Mouse (Mus musculus) embryonic fibroblast, embryonic 13.5 days (primary cell): Measurements from ENCODE around the gene Il1f6. TPM values are rescaled to one million over a fixed set of nuclear protein-coding genes. Genes with fewer than 3 reads are reported as not detected.

ENCODE experiments used
- H3K27ac ChIP-seq: 2 replicates; pipeline ENCODE4 v1.5.1; 2012; ENCODE audit warnings: low read length, control low read depth, inconsistent platforms; ENCODE audit not compliant: insufficient read depth
- H3K4me1 ChIP-seq: 2 replicates; pipeline ENCODE4 v1.6.1; 2011; ENCODE audit warnings: low read length; ENCODE audit not compliant: control insufficient read depth, insufficient read depth
- H3K4me3 ChIP-seq: 2 replicates; pipeline ENCODE4 v1.5.1; 2011; ENCODE audit warnings: mild to moderate bottlenecking, control low read depth, low read length; ENCODE audit not compliant: insufficient read depth
- CTCF ChIP-seq: IDR thresholded peaks from 2 replicates; pipeline ENCODE4 v1.5.1; 2011; ENCODE audit warnings: mild to moderate bottlenecking, control low read depth, low read length, moderate library complexity, borderline replicate concordance; ENCODE audit not compliant: insufficient read depth
- POLR2A ChIP-seq: IDR thresholded peaks from 2 replicates; pipeline ENCODE4 v1.6.1; 2011; ENCODE audit warnings: low read depth, mild to moderate bottlenecking, control low read depth, low read length, moderate library complexity
- polyA plus RNA-seq: library from polyadenylated mRNA; stranded (reverse); fragments of >200 nt; gene quantifications from 2 replicates; pipeline ENCODE4 v1.2.4, GENCODE M21; 2011; ENCODE audit warnings: low read depth; ENCODE audit not compliant: missing spikeins, insufficient read length

Il1f6 gene
- polyA plus RNA-seq, 1 experiment, result not detected

DNA sequence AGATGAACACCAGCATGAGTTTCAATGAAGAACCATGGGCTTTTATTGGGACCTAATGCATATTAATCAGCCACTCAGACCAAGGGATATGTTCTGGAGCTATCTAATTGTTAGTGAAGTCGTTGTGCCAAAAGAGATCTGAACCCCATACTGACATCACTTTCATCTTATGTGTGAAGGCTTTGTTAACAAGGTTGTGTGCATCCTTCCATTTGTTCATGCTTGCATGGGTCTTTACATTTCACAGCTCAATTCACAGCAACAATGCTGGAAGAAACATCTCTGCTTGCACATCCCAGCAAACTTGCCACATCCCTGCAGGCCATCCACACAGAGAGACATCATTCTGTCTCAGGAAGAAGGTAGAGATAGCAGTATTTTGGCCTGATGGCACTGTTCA is 59.9 kb downstream of the Il1f6 start:
- no peak overlapping the region for H3K27ac ChIP-seq
- TF ChIP-seq CTCF (no peak), POLR2A (no peak)

More for the DNA sequence above, 59.9 kb downstream of the Il1f6 start:
- Histone ChIP-seq H3K4me1 (no peaks in the 10 kb centered on the region), H3K4me3 (no peak overlapping the region)

Other genes starting within 250 kb of the Il1f6 start
- gene Hnmt, start 166.0 kb upstream of the Il1f6 start, polyA plus RNA-seq, result 0.54 and 0.60 TPM in 2 replicates
- not detected in 2 replicates for gene Tbpl2, start 118.8 kb upstream of the Il1f6 start, polyA plus RNA-seq
- gene Il1f8, start 62.3 kb upstream of the Il1f6 start, polyA plus RNA-seq, result not detected in 2 replicates
- gene Il1f9, start 28.9 kb upstream of the Il1f6 start, polyA plus RNA-seq, result not detected in 2 replicates
- not detected in 2 replicates for gene Il1f5, start 61.5 kb downstream of the Il1f6 start, polyA plus RNA-seq
- not detected in 2 replicates for gene Il1f10, start 75.8 kb downstream of the Il1f6 start, polyA plus RNA-seq
- gene Il1rn, start 121.4 kb downstream of the Il1f6 start, polyA plus RNA-seq, result 111 and 212 TPM in 2 replicates
- 2.0 and 7.6 TPM in 2 replicates for gene Psd4, start 152.2 kb downstream of the Il1f6 start, polyA plus RNA-seq